ENCODE assay signal across 7 mouse cellular contexts in the genomic region with DNA sequence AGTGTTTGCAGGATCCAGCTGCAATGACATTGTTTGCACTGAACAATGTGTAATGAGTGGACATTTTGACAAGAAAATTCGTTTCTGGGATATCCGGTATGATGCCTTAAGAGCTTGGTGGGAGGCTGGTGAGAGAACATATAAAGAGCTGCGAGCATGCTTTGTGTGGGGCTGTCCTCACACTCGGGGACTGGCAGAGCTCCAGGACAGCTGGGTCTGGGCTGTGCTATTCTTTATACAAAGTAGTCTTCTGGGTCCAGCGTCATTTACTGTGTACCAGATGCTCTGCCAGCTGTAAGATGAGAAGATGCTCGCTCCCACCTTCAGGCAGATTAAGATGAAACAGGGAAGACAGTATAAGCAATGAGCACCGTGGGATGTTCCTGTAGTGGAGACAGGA. TPM values are rescaled to one million over a fixed set of nuclear protein-coding genes. Genes with fewer than 3 reads are reported as not detected.
DNase-seq lines count a peak whose midpoint lies in the region; ATAC-seq and TF ChIP-seq lines count a peak whose summit lies in the region.

No protein-coding gene starts in this region.

- no peak overlapping the region for H3K4me3 ChIP-seq in lung, embryonic 15.5 days
- H3K4me3 ChIP-seq in heart, embryonic 16.5 days (ENCODE audit: low read length), result no peak overlapping the region
- H3K4me3 ChIP-seq in stomach, embryonic 15.5 days (replicated peaks), result no peak overlapping the region
- no peak overlapping the region for H3K4me3 ChIP-seq in liver, postnatal 0 days (ENCODE audit: low read depth, low read length)

- TF ChIP-seq CTCF in liver, postnatal 0 days (IDR thresholded peaks at IDR 0.05; ENCODE audit: low read depth), result no peak

- no peak overlapping the region for H3K9ac ChIP-seq in lung, embryonic 15.5 days
- no peak overlapping the region for H3K9ac ChIP-seq in heart, embryonic 16.5 days (ENCODE audit: low read length)
- H3K9ac ChIP-seq in stomach, embryonic 15.5 days, result no peak overlapping the region
- H3K9ac ChIP-seq in liver, postnatal 0 days (replicated peaks), result no peak overlapping the region

- no peak for DNase-seq in lung, postnatal 36 days
- peak; percentile 71 for DNase-seq in left cerebral cortex, adult 18-20 months (ENCODE audit: low spot score in 2 of 2)
- DNase-seq in embryo, embryonic 10.5 days (ENCODE audit: low spot score), result no peak
- no peak for DNase-seq in liver, postnatal 0 days

- no peak overlapping the region for H3K4me2 ChIP-seq in lung, embryonic 15.5 days
- H3K4me2 ChIP-seq in heart, embryonic 16.5 days (ENCODE audit: low read depth, low read length), result no peak overlapping the region
- no peak overlapping the region for H3K4me2 ChIP-seq in stomach, embryonic 15.5 days
- H3K4me2 ChIP-seq in liver, postnatal 0 days (ENCODE audit: low read depth, low read length), result no peak overlapping the region

- no peaks in the 10 kb centered on the region for H3K27me3 ChIP-seq in lung, embryonic 15.5 days
- H3K27me3 ChIP-seq in heart, embryonic 16.5 days (ENCODE audit: control insufficient read depth, insufficient read depth, low read length), result no peaks in the 10 kb centered on the region
- no peaks in the 10 kb centered on the region for H3K27me3 ChIP-seq in stomach, embryonic 15.5 days (replicated peaks)
- no peaks in the 10 kb centered on the region for H3K27me3 ChIP-seq in liver, postnatal 0 days (ENCODE audit: insufficient read depth, low read length)

- H3K36me3 ChIP-seq in lung, embryonic 15.5 days, result peaks cover 78% of the 10 kb centered on the region
- peaks cover 33% of the 10 kb centered on the region for H3K36me3 ChIP-seq in heart, embryonic 16.5 days (ENCODE audit: control insufficient read depth, insufficient read depth)
- H3K36me3 ChIP-seq in stomach, embryonic 15.5 days, result peaks cover 52% of the 10 kb centered on the region
- peaks cover 84% of the 10 kb centered on the region for H3K36me3 ChIP-seq in liver, postnatal 0 days (replicated peaks; ENCODE audit: insufficient read depth, low read length)

- no peak for TF ChIP-seq EP300 in liver, postnatal 0 days (IDR thresholded peaks at IDR 0.05; ENCODE audit: low read depth)

- WGBS in lung, embryonic 15.5 days, result 46% methylated on average over 7 of the region's 7 CpGs
- 63% methylated on average over 7 of the region's 7 CpGs for WGBS in heart, embryonic 16.5 days
- WGBS in stomach, embryonic 15.5 days, result 55% methylated on average over 7 of the region's 7 CpGs
- WGBS in liver, postnatal 0 days (ENCODE audit: insufficient replicate concordance), result 82% methylated on average over 7 of the region's 7 CpGs

- peak; percentile 89 for ATAC-seq in lung, embryonic 15.5 days (ENCODE audit: borderline replicate concordance, extremely low read depth, low FRiP score, low TSS enrichment)
- peak; percentile 52; the same call in 1 of the 2 replicates for ATAC-seq in heart, embryonic 16.5 days (replicated peaks; ENCODE audit: extremely low read depth, insufficient read depth, low FRiP score)
- 0 out of 2 replicates have a peak, but pooled peaks have one; percentile 43 for ATAC-seq in stomach, embryonic 15.5 days (ENCODE audit: insufficient read depth, low FRiP score, low read depth)
- ATAC-seq in liver, postnatal 0 days, result no peak

- peaks cover 13% of the 10 kb centered on the region for H3K4me1 ChIP-seq in lung, embryonic 15.5 days
- no peaks in the 10 kb centered on the region for H3K4me1 ChIP-seq in heart, embryonic 16.5 days (ENCODE audit: control insufficient read depth, insufficient read depth, low read length)
- no peaks in the 10 kb centered on the region for H3K4me1 ChIP-seq in stomach, embryonic 15.5 days
- H3K4me1 ChIP-seq in liver, postnatal 0 days (ENCODE audit: insufficient read depth), result 0 out of 2 replicates have a peak, but pooled peaks cover 2% of the 10 kb centered on the region

- peak overlapping the region; percentile 62 for H3K27ac ChIP-seq in lung, embryonic 15.5 days
- H3K27ac ChIP-seq in heart, embryonic 16.5 days (ENCODE audit: low read length), result peak overlapping the region; percentile 2; the same call in 1 of the 2 replicates
- H3K27ac ChIP-seq in stomach, embryonic 15.5 days, result 0 out of 2 replicates have a peak overlapping the region, but pooled peaks have one; percentile 50
- H3K27ac ChIP-seq in liver, postnatal 0 days (ENCODE audit: low read depth), result no peak overlapping the region

- no peaks in the 10 kb centered on the region for H3K9me3 ChIP-seq in lung, embryonic 15.5 days
- no peaks in the 10 kb centered on the region for H3K9me3 ChIP-seq in heart, embryonic 16.5 days (replicated peaks; ENCODE audit: control insufficient read depth, low read length)
- H3K9me3 ChIP-seq in stomach, embryonic 15.5 days, result no peaks in the 10 kb centered on the region
- no peaks in the 10 kb centered on the region for H3K9me3 ChIP-seq in liver, postnatal 0 days (ENCODE audit: low read length)

RNA-seq across cellular contexts. Expression of gene Sag, which starts 17.2 kb away (rescaled TPM):
- polyA plus RNA-seq in lung, embryonic 15.5 days (2015; fragmentation: Nextera tagmentation; extraction: Ambion mirVana), result 1.2 and 1.3 TPM in 2 replicates
- polyA plus RNA-seq in heart, embryonic 16.5 days (2015; fragmentation: Nextera tagmentation; extraction: Ambion mirVana), result 0.75 and 1.0 TPM in 2 replicates
- total RNA-seq in left cerebral cortex, adult 18-20 months (2021), result 1 to 10 TPM; 2.7 to 3.0 TPM
- polyA plus RNA-seq in stomach, embryonic 15.5 days (2015; fragmentation: Nextera tagmentation; extraction: Ambion mirVana), result 1.3 and 1.5 TPM in 2 replicates
- 0.17 and 0.42 TPM in 2 replicates for polyA plus RNA-seq in liver, postnatal 0 days (2015; fragmentation: Nextera tagmentation; extraction: Ambion mirVana)

RNA-seq across cellular contexts. Expression of gene Atg16l1, which starts 30.6 kb away (rescaled TPM):
- polyA plus RNA-seq in lung, embryonic 15.5 days (2015; fragmentation: Nextera tagmentation; extraction: Ambion mirVana), result 26.2 and 28.9 TPM in 2 replicates
- polyA plus RNA-seq in heart, embryonic 16.5 days (2015; fragmentation: Nextera tagmentation; extraction: Ambion mirVana), result 24.9 and 27.6 TPM in 2 replicates
- 10 to 100 TPM; 63.7 to 66.4 TPM for total RNA-seq in left cerebral cortex, adult 18-20 months (2021)
- polyA plus RNA-seq in stomach, embryonic 15.5 days (2015; fragmentation: Nextera tagmentation; extraction: Ambion mirVana), result 28.0 and 29.7 TPM in 2 replicates
- 15.4 and 18.6 TPM in 2 replicates for polyA plus RNA-seq in liver, postnatal 0 days (2015; fragmentation: Nextera tagmentation; extraction: Ambion mirVana)

Comparison
In these comparisons a context has a peak if more than half of its experiments do, and no peak if none do; other contexts are left out.
1. DNase-seq: peak in left cerebral cortex, adult 18-20 months (2 of 2); none in lung, postnatal 36 days (single experiment), embryo, embryonic 10.5 days (single experiment) and liver, postnatal 0 days (single experiment).